Mouse (Mus musculus) limb, embryonic 13.5 days (tissue): ENCODE measurements at regions not wholly inside any gene's neighbourhood (a gene's known extent, or its start where the extent isn't known, plus 50 kb on each side); places are given as distances from the start of the nearest gene placed in this dataset.

ENCODE experiments used
- ATAC-seq: fragments of 200-750 bp; cut with Nextera tagmentation; 2 replicates; pipeline ENCODE4 v1.8.0; 2017; ENCODE audit warnings: low read depth, moderate number of reproducible peaks, moderate TSS enrichment; ENCODE audit not compliant: low FRiP score
- H3K27ac ChIP-seq: fragments of 300-500 bp; sonication (generic); 2 replicates; pipeline ENCODE4 v1.5.1; 2015; ENCODE audit warnings: inconsistent platforms, mild to moderate bottlenecking, moderate library complexity
- H3K27me3 ChIP-seq: fragments of 300-500 bp; sonication (generic); 2 replicates; pipeline ENCODE4 v1.6.1; 2015; ENCODE audit warnings: mild to moderate bottlenecking, inconsistent platforms
- H3K36me3 ChIP-seq: fragments of 300-500 bp; sonication (generic); 2 replicates; pipeline ENCODE4 v1.6.1; 2015; ENCODE audit warnings: inconsistent platforms, mild to moderate bottlenecking, moderate library complexity
- H3K4me1 ChIP-seq: fragments of 300-500 bp; sonication (generic); 2 replicates; pipeline ENCODE4 v1.6.1; 2015; ENCODE audit warnings: inconsistent platforms
- H3K4me2 ChIP-seq: fragments of 300-500 bp; sonication (generic); replicated peaks from 2 replicates; pipeline ENCODE4 v1.6.1; 2015; ENCODE audit warnings: inconsistent platforms, mild to moderate bottlenecking, moderate library complexity
- H3K4me3 ChIP-seq: fragments of 300-500 bp; sonication (generic); 2 replicates; pipeline ENCODE4 v1.5.1; 2015; ENCODE audit warnings: moderate library complexity, mild to moderate bottlenecking, inconsistent platforms
- H3K9ac ChIP-seq: fragments of 300-500 bp; sonication (generic); 2 replicates; pipeline ENCODE4 v1.6.1; 2015; ENCODE audit warnings: mild to moderate bottlenecking, inconsistent platforms
- H3K9me3 ChIP-seq: fragments of 300-500 bp; sonication (generic); 2 replicates; pipeline ENCODE4 v1.6.1; 2016; ENCODE audit warnings: inconsistent platforms
- WGBS: fragments of 180-500 bp; shearing (Covaris S2); methylation state at CpG from one replicate; pipeline ENCODE4 v1.1.7; 2015; 5-methylcytosine and 5-hydroxymethylcytosine counted together

- Histone ChIP-seq H3K9me3 (no peaks in the 10 kb centered on the region), H3K27me3 (0 out of 2 replicates have a peak, but pooled peaks cover 2% of the 10 kb centered on the region), H3K4me3 (no peak overlapping the region), H3K27ac (no peak overlapping the region), H3K9ac (no peak overlapping the region), H3K4me2 (no peak overlapping the region), H3K4me1 (no peaks in the 10 kb centered on the region), H3K36me3 (no peaks in the 10 kb centered on the region)
- no peak for ATAC-seq
- 72% methylated on average over 13 of the region's 13 CpGs for WGBS
These were observed 135.5 kb upstream of the Zfp507 start for GRCm38 (mm10) chr7:35938123-35938869.

GRCm38 (mm10) chr7:35926749-35927148, 123.9 kb upstream of the Zfp507 start:
- Histone ChIP-seq H3K4me2 (no peak overlapping the region), H3K9ac (no peak overlapping the region), H3K27ac (no peak overlapping the region), H3K4me3 (no peak overlapping the region), H3K9me3 (peaks cover 8% of the 10 kb centered on the region), H3K4me1 (no peaks in the 10 kb centered on the region; the same call in 1 of the 2 replicates), H3K36me3 (no peaks in the 10 kb centered on the region), H3K27me3 (peaks cover 25% of the 10 kb centered on the region)
- 88% methylated on average over 4 of the region's 4 CpGs for WGBS
- ATAC-seq: no peak

DNA sequence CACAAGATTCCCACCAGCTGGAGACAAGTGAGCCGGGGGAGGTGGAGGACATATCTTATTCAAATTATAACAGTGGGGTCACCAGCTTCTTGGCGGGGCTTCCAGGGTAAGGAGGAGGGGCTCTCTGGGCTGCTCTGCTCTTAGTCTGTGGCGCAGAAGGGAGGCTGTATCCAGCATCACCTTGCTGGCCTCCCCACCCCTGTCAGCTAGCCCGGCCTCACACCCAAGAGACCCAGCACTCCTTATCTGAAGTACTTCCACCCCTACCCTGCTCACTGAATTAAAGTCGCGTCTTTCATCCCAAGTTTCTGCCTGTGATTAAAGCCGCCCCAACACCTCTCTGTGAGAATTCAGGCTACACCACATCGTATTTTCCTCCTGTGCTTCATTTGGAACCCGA, 119.8 kb upstream of the Zfp507 start:
- no peak; the same call in 1 of the 2 replicates for ATAC-seq
- peak overlapping the region; percentile 43 for H3K4me2 ChIP-seq
- peaks cover 34% of the 10 kb centered on the region for H3K27me3 ChIP-seq
- H3K4me3 ChIP-seq: no peak overlapping the region
- H3K4me1 ChIP-seq: peaks cover 8% of the 10 kb centered on the region; the same call in 1 of the 2 replicates
- H3K9ac ChIP-seq: no peak overlapping the region
- peaks cover 5% of the 10 kb centered on the region for H3K9me3 ChIP-seq
- H3K27ac ChIP-seq: no peak overlapping the region
- no peaks in the 10 kb centered on the region for H3K36me3 ChIP-seq
- WGBS: 36% methylated on average over 9 of the region's 9 CpGs

- no peak for ATAC-seq
- WGBS: 49% methylated on average over 9 of the region's 9 CpGs
- H3K27me3 ChIP-seq: peaks cover 34% of the 10 kb centered on the region
- peaks cover 8% of the 10 kb centered on the region; the same call in 1 of the 2 replicates for H3K4me1 ChIP-seq
- no peak overlapping the region for H3K9ac ChIP-seq
- no peaks in the 10 kb centered on the region for H3K36me3 ChIP-seq
- H3K4me3 ChIP-seq: no peak overlapping the region
- no peak overlapping the region for H3K4me2 ChIP-seq
- peaks cover 5% of the 10 kb centered on the region for H3K9me3 ChIP-seq
- H3K27ac ChIP-seq: no peak overlapping the region
These were observed 118.1 kb upstream of the Zfp507 start for GRCm38 (mm10) chr7:35920884-35921283.

DNA sequence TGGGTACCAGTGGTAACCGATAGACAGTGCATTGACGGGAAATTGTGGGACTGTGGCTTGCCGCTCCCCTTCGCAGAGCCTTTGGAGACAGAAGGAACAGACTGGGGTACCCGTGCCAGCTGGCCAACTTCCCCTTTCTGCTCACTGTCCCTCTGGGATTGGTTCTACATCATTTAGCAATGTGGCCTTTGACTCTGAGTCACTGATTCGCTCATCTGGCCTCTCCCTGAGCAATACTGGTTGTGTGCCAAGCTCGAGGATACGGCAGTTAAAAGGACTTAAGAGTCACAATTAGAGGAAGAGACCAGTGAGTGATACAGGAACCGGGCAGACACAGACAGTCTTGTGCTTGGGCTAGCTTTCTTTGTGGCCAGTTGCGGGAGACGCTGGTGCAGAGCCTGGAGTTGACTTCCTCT, 117.4 kb upstream of the Zfp507 start:
- H3K9me3 ChIP-seq: peaks cover 4% of the 10 kb centered on the region
- no peak overlapping the region for H3K4me2 ChIP-seq
- H3K27me3 ChIP-seq: peaks cover 34% of the 10 kb centered on the region
- no peaks in the 10 kb centered on the region for H3K36me3 ChIP-seq
- H3K4me1 ChIP-seq: peaks cover 8% of the 10 kb centered on the region; the same call in 1 of the 2 replicates
- WGBS: 78% methylated on average over 11 of the region's 11 CpGs
- H3K9ac ChIP-seq: no peak overlapping the region
- no peak overlapping the region for H3K27ac ChIP-seq
- no peak for ATAC-seq
- H3K4me3 ChIP-seq: no peak overlapping the region

DNA sequence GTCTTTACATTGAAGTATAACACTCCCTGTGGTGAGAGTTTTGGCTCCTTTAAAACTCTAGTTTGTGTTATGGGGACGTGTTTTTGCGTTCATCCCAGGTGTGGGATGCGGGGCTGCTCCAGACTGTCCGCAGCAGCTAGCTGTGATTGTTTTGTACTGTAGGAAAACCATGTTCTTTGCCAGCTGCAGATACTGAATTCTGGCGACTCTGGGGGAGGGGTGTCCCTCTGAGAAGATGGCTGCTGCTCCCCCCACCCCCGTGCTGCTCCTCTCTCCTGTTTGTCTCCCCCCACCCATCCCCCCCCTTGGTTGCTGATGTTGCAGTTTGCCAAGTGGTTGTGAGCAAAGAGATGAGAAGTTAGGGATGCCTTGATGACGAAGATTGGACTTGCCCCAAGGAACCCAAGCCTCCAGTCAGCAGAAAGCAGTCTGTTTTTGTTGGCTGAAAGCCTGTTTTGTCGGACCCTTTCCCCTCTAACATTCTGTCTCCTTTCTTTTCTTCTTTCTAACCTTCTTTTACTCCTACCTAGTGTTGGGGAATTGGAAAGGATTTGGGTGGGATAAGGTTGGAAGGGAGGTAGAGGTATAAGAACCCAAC, 107.4 kb upstream of the Zfp507 start:
- Histone ChIP-seq H3K36me3 (no peaks in the 10 kb centered on the region), H3K9me3 (peaks cover 3% of the 10 kb centered on the region; the same call in 1 of the 2 replicates), H3K4me1 (peaks cover 5% of the 10 kb centered on the region; the same call in 1 of the 2 replicates), H3K27me3 (peaks cover 23% of the 10 kb centered on the region), H3K9ac (no peak overlapping the region), H3K4me2 (no peak overlapping the region), H3K27ac (no peak overlapping the region), H3K4me3 (no peak overlapping the region)
- ATAC-seq: no peak
- WGBS: 63% methylated on average over 8 of the region's 8 CpGs

DNA sequence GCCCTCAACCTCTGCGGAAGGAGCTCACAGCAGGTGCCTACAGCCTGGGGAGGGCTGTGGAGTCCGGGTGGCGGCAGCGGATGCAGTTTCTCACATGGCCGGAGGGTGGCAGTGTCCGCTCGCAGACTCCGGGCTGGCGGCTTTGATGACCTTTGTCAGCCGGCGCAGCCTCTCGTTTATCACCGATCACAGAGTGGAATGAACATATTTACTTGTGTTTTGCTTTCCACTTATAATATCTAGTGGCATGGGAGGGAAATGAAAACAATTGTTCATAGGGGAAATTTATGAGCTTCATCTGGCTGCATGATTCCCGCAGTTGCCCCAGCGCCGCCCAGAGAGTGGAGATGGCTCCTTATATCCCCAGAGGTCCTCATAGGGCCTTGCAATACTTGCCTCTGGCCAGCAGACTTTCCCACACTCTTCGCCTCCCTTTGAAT, 99.2 kb upstream of the Zfp507 start:
- ATAC-seq: no peak
- H3K27ac ChIP-seq: no peak overlapping the region

DNA sequence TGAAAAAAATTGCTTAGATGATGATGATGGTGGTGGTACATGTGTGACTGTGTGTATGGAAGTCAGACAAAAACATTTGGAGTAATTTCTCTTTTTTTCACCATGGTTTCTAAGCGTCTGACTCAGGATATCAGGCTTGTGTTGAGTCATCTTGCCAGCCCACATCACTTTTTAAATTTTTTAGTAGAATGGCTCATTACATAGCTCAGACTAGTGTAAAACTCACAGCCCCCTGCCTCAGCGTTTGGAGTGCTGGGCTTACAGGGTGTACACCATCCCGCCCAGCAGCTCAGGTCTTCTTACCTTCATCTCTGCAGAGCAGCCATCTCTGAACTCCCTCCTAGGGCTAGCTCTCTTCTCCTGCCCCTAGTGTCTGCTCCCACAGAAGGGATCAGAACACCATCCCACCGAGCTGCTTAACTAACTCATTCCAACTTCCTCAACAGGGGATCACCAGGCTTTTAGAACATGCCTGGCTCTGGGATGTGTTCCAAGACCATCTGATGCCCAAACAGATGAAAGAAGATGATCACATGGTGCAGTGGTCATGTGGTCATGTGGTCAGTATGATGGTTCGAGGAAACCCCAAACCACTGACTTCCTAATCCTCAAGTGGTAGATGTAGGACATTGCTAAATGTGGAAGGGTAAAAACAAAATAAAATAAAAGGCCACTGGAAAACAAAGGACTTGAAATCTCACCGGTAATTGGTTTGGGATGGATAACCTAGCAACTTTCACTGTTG, 96.1 kb upstream of the Zfp507 start:
- ATAC-seq: no peak
- 90% methylated on average over 6 of the region's 6 CpGs for WGBS
- no peak overlapping the region for H3K4me3 ChIP-seq

More for the DNA sequence above, 99.2 kb upstream of the Zfp507 start:
- Histone ChIP-seq H3K36me3 (no peaks in the 10 kb centered on the region), H3K4me1 (peaks cover 21% of the 10 kb centered on the region), H3K4me2 (peak overlapping the region; percentile 43), H3K9me3 (no peaks in the 10 kb centered on the region), H3K27me3 (peaks cover 24% of the 10 kb centered on the region), H3K4me3 (no peak overlapping the region), H3K9ac (no peak overlapping the region)
- WGBS: 4% methylated on average over 17 of the region's 17 CpGs

GRCm38 (mm10) chr7:35893292-35893691, 90.5 kb upstream of the Zfp507 start:
- no peak for ATAC-seq
- Histone ChIP-seq H3K9ac (no peak overlapping the region), H3K4me1 (no peaks in the 10 kb centered on the region), H3K27ac (no peak overlapping the region), H3K4me3 (no peak overlapping the region), H3K27me3 (peaks cover 8% of the 10 kb centered on the region; the same call in 1 of the 2 replicates), H3K36me3 (no peaks in the 10 kb centered on the region), H3K9me3 (no peaks in the 10 kb centered on the region), H3K4me2 (no peak overlapping the region)
- 33% methylated on average over 2 of the region's 2 CpGs for WGBS

More for the DNA sequence above, 96.1 kb upstream of the Zfp507 start:
- Histone ChIP-seq H3K9me3 (no peaks in the 10 kb centered on the region), H3K27me3 (peaks cover 25% of the 10 kb centered on the region), H3K4me1 (peaks cover 16% of the 10 kb centered on the region), H3K36me3 (no peaks in the 10 kb centered on the region), H3K4me2 (no peak overlapping the region), H3K9ac (no peak overlapping the region), H3K27ac (no peak overlapping the region)

GRCm38 (mm10) chr7:35886051-35886450, 83.2 kb upstream of the Zfp507 start:
- Histone ChIP-seq H3K4me2 (no peak overlapping the region), H3K9ac (no peak overlapping the region), H3K27me3 (0 out of 2 replicates have a peak, but pooled peaks cover 2% of the 10 kb centered on the region), H3K4me3 (no peak overlapping the region), H3K27ac (no peak overlapping the region), H3K36me3 (no peaks in the 10 kb centered on the region), H3K9me3 (0 out of 2 replicates have a peak, but pooled peaks cover 4% of the 10 kb centered on the region), H3K4me1 (peaks cover 3% of the 10 kb centered on the region; the same call in 1 of the 2 replicates)
- 77% methylated on average over 11 of the region's 11 CpGs for WGBS
- ATAC-seq: no peak

GRCm38 (mm10) chr7:35879755-35880304, 77.0 kb upstream of the Zfp507 start:
- Histone ChIP-seq H3K27ac (no peak overlapping the region), H3K27me3 (no peaks in the 10 kb centered on the region), H3K9me3 (0 out of 2 replicates have a peak, but pooled peaks cover 4% of the 10 kb centered on the region), H3K9ac (no peak overlapping the region), H3K4me2 (no peak overlapping the region), H3K36me3 (no peaks in the 10 kb centered on the region), H3K4me3 (no peak overlapping the region), H3K4me1 (peaks cover 16% of the 10 kb centered on the region)
- 40% methylated on average over 9 of the region's 9 CpGs for WGBS
- peak; percentile 83 for ATAC-seq
